Mouse (Mus musculus) hindlimb bud, embryonic 11.5 days (tissue): ENCODE measurements around the gene Cinp.

ENCODE experiments used
- DNase-seq: peaks from one replicate; pipeline ENCODE4 v3.0.0-alpha.2; 2012; ENCODE audit warnings: low read depth, low spot score; ENCODE audit errors: extremely low spot score

Gene Cinp

GRCm38 (mm10) chr12:110889036-110890020 is at the start of gene Cinp, which contains the start of gene Tecpr2:
TSS of gene Cinp (minus strand) at chr12:110889145.
TSS of gene Tecpr2 (plus strand) at chr12:110889264.
- peak; percentile 94 for DNase-seq

- DNase-seq, result no peak
Observed at GRCm38 (mm10) chr12:110937496-110937895, 48.6 kb upstream of the Cinp start.

GRCm38 (mm10) chr12:110935983-110936620 is 47.2 kb upstream of the Cinp start:
- DNase-seq, result peak; percentile 70

GRCm38 (mm10) chr12:110932820-110933219 is 43.9 kb upstream of the Cinp start:
- no peak for DNase-seq

- no peak for DNase-seq
Observed at GRCm38 (mm10) chr12:110921572-110921971, 32.6 kb upstream of the Cinp start.

- no peak for DNase-seq
Observed at GRCm38 (mm10) chr12:110920254-110920653, 31.3 kb upstream of the Cinp start.

GRCm38 (mm10) chr12:110915761-110916160 is 26.8 kb upstream of the Cinp start:
- DNase-seq, result no peak

GRCm38 (mm10) chr12:110909962-110910361 is 21.0 kb upstream of the Cinp start:
- DNase-seq, result no peak

GRCm38 (mm10) chr12:110907845-110908244 is 18.9 kb upstream of the Cinp start:
- no peak for DNase-seq

GRCm38 (mm10) chr12:110903536-110903935 is 14.6 kb upstream of the Cinp start:
- DNase-seq, result no peak

- no peak for DNase-seq
Observed at GRCm38 (mm10) chr12:110902106-110902505, 13.2 kb upstream of the Cinp start.

- DNase-seq, result no peak
Observed at GRCm38 (mm10) chr12:110891887-110892286, 2.9 kb upstream of the Cinp start.

- DNase-seq, result no peak
Observed at GRCm38 (mm10) chr12:110888606-110889005, 339 bp downstream of the Cinp start.

- DNase-seq, result no peak
Observed at GRCm38 (mm10) chr12:110888106-110888505, 839 bp downstream of the Cinp start.

GRCm38 (mm10) chr12:110885251-110885650 is 3.7 kb downstream of the Cinp start:
- DNase-seq, result no peak

GRCm38 (mm10) chr12:110882291-110882690 is 6.7 kb downstream of the Cinp start:
- DNase-seq, result no peak

GRCm38 (mm10) chr12:110875351-110875750 is 13.6 kb downstream of the Cinp start:
- DNase-seq, result no peak

GRCm38 (mm10) chr12:110871247-110871646 is 17.7 kb downstream of the Cinp start:
- no peak for DNase-seq

- no peak for DNase-seq
Observed at GRCm38 (mm10) chr12:110870107-110870506, 18.8 kb downstream of the Cinp start.

GRCm38 (mm10) chr12:110865989-110866388 is 23.0 kb downstream of the Cinp start:
- DNase-seq, result no peak

- no peak for DNase-seq
Observed at GRCm38 (mm10) chr12:110865571-110865970, 23.4 kb downstream of the Cinp start.

- DNase-seq, result no peak
Observed at GRCm38 (mm10) chr12:110864008-110864407, 24.9 kb downstream of the Cinp start.
